Mouse (Mus musculus): ENCODE results near the gene Olfr1118. TPM values are rescaled to one million over a fixed set of nuclear protein-coding genes. Genes with fewer than 3 reads are reported as not detected.

Olfr1118 gene
- polyA plus RNA-seq (2012; rRNA removed) = not detected in 2 replicates

GRCm38 (mm10) chr2:87307281-87307680 lies at the start of gene Olfr1118:
Gene Olfr1118 (plus strand): TSS chr2:87307581.

GRCm38 (mm10) chr2:87267234-87267633 lies 40.1 kb upstream of the Olfr1118 start, which contains the start of gene Olfr1116:
Gene Olfr1116 (plus strand): TSS chr2:87267534.

GRCm38 (mm10) chr2:87354515-87354914 lies 47.1 kb downstream of the Olfr1118 start, which contains the start of gene Olfr1120:
Gene Olfr1120 (plus strand): TSS chr2:87354815.

Other genes with a start within 250 kb of the Olfr1118 start
- gene Olfr1107, start 231.8 kb upstream of the Olfr1118 start, polyA plus RNA-seq (2012; rRNA removed) = not detected in 2 replicates
- gene Olfr1109, start 211.6 kb upstream of the Olfr1118 start, polyA plus RNA-seq (2012; rRNA removed) = not detected in 2 replicates
- gene Olfr259, start 193.0 kb upstream of the Olfr1118 start, polyA plus RNA-seq (2012; rRNA removed) = not detected in 2 replicates
- gene Olfr1110, start 167.3 kb upstream of the Olfr1118 start, polyA plus RNA-seq (2012; rRNA removed) = not detected in 2 replicates
- gene Olfr1111, start 155.0 kb upstream of the Olfr1118 start, polyA plus RNA-seq (2012; rRNA removed) = not detected in 2 replicates
- not detected in 2 replicates for gene Olfr1112, start 119.8 kb upstream of the Olfr1118 start, polyA plus RNA-seq (2012; rRNA removed)
- not detected in 2 replicates for gene Olfr1113, start 98.6 kb upstream of the Olfr1118 start, polyA plus RNA-seq (2012; rRNA removed)
- not detected in 2 replicates for gene Olfr1115, start 59.6 kb upstream of the Olfr1118 start, polyA plus RNA-seq (2012; rRNA removed)
- not detected in 2 replicates for gene Olfr1116, start 40.0 kb upstream of the Olfr1118 start, polyA plus RNA-seq (2012; rRNA removed)
- not detected in 2 replicates for gene Olfr1120, start 47.2 kb downstream of the Olfr1118 start, polyA plus RNA-seq (2012; rRNA removed)
- not detected in 2 replicates for gene Olfr1121, start 62.3 kb downstream of the Olfr1118 start, polyA plus RNA-seq (2012; rRNA removed)
- gene Olfr1122, start 78.3 kb downstream of the Olfr1118 start, polyA plus RNA-seq (2012; rRNA removed) = not detected in 2 replicates
- gene Olfr1123, start 109.1 kb downstream of the Olfr1118 start, polyA plus RNA-seq (2012; rRNA removed) = not detected in 2 replicates
- gene Olfr1124, start 122.7 kb downstream of the Olfr1118 start, polyA plus RNA-seq (2012; rRNA removed) = not detected in 2 replicates
- gene Olfr1126, start 146.4 kb downstream of the Olfr1118 start, polyA plus RNA-seq (2012; rRNA removed) = not detected in 2 replicates
- gene Pramel7, start 189.5 kb downstream of the Olfr1118 start, polyA plus RNA-seq (2012; rRNA removed) = not detected in 2 replicates
- gene Pramel6, start 199.0 kb downstream of the Olfr1118 start, polyA plus RNA-seq (2012; rRNA removed) = not detected in 2 replicates
- not detected in 2 replicates for gene Olfr153, start 224.2 kb downstream of the Olfr1118 start, polyA plus RNA-seq (2012; rRNA removed)
- not detected in 2 replicates for gene Olfr1128, start 238.0 kb downstream of the Olfr1118 start, polyA plus RNA-seq (2012; rRNA removed)